Mouse (Mus musculus) E14TG2a.4 (cell line): ENCODE measurements at regions not wholly inside any gene's neighbourhood (a gene's known extent, or its start where the extent isn't known, plus 50 kb on each side); places are given as distances from the start of the nearest gene placed in this dataset.

ENCODE experiments used
- CTCF ChIP-seq: conservative IDR thresholded peaks from 2 replicates; pipeline ENCODE4 v1.5.1; 2014; ENCODE audit warnings: low read length
- NANOG ChIP-seq: IDR thresholded peaks from 2 replicates; pipeline ENCODE4 v1.6.1; 2014; ENCODE audit warnings: borderline replicate concordance, low read length, mixed read lengths
- POU5F1 ChIP-seq: IDR thresholded peaks from 2 replicates; pipeline ENCODE4 v1.6.1; 2014; ENCODE audit warnings: low read length, borderline replicate concordance

DNA sequence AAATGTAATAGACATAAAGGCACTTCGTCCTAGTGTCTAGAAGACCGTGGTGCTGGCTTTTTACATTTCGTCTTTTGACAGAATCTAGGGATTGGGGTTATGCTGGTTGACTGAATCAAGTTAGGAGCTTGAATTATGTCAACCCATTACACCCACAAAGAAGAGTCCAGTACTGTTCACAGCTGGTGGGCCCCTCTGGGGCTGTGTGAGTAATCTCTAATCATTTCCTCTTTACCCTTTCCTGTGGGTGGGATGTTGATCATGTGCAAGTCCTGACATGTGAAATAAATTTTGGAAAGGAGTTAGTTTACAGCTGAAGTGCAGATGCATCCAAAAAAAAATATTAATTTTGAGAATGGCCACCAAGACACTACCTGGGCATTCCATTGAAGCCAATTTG, 390.3 kb upstream of the Mctp2 start:
- TF ChIP-seq POU5F1 (no peak), CTCF (no peak), NANOG (no peak)
